Mouse (Mus musculus): ENCODE measurements at regions not wholly inside any gene's neighbourhood (a gene's known extent, or its start where the extent isn't known, plus 50 kb on each side); places are given as distances from the start of the nearest gene placed in this dataset.

- Histone ChIP-seq H3K4me3 (replicated peaks in 1 of 3; ENCODE audit: low read depth in 2 of 3, low read length in 2 of 3, poor library complexity in 1 of 3) (no peak overlapping the region), H3K79me2 (replicated peaks; ENCODE audit: control insufficient read depth, extremely low read depth, insufficient read depth, poor library complexity, severe bottlenecking) (no peaks in the 10 kb centered on the region), H3K9me3 (replicated peaks; ENCODE audit: low read length) (no peaks in the 10 kb centered on the region), H3K4me1 (ENCODE audit: control insufficient read depth in 1 of 2, insufficient read depth in 2 of 2) (no peaks in the 10 kb centered on the region), H3K36me3 (replicated peaks in 1 of 2; ENCODE audit: control insufficient read depth in 1 of 2, insufficient read depth in 1 of 2, low read length in 1 of 2) (no peaks in the 10 kb centered on the region), H3K27me3 (replicated peaks) (no peaks in the 10 kb centered on the region), H3K27ac (ENCODE audit: insufficient read depth, low read depth) (no peak overlapping the region), H3K9ac (ENCODE audit: insufficient read depth, low read depth) (no peak overlapping the region), H3K4me2 (ENCODE audit: insufficient read depth, low read depth, poor library complexity, severe bottlenecking) (no peak overlapping the region)
- dilution Hi-C loops (cut with MboI; ENCODE audit: extremely low pct_ligation_motif_present, extremely low pct_unique_long_range_greater_than_20kb, low sequenced_read_pairs): no loop called here
- in situ Hi-C loops (cut with MboI; ENCODE audit: low pct_ligation_motif_present, low pct_unique_long_range_greater_than_20kb, low sequenced_read_pairs): no loop called here
- DNase-seq (ENCODE audit: extremely low read depth): no peak
- TF ChIP-seq MAZ (IDR thresholded peaks at IDR 0.05; ENCODE audit: low read depth, low read length): no peak
- TF ChIP-seq MEF2A (IDR thresholded peaks at IDR 0.05; ENCODE audit: borderline replicate concordance, low read depth, low read length): no peak
- no peak for TF ChIP-seq POLR2AphosphoS2 (IDR thresholded peaks at IDR 0.05; ENCODE audit: low read depth, low read length)
Observed at GRCm38 (mm10) chr13:28492015-28492414, 234.7 kb downstream of the Gm11361 start.

GRCm38 (mm10) chr13:28483727-28484126 is 226.4 kb downstream of the Gm11361 start:
- Histone ChIP-seq H3K4me3 (replicated peaks in 1 of 3; ENCODE audit: low read depth in 2 of 3, low read length in 2 of 3, poor library complexity in 1 of 3) (no peak overlapping the region), H3K36me3 (replicated peaks in 1 of 2; ENCODE audit: control insufficient read depth in 1 of 2, insufficient read depth in 1 of 2, low read length in 1 of 2) (no peaks in the 10 kb centered on the region), H3K79me2 (replicated peaks; ENCODE audit: control insufficient read depth, extremely low read depth, insufficient read depth, poor library complexity, severe bottlenecking) (no peaks in the 10 kb centered on the region), H3K9me3 (replicated peaks; ENCODE audit: low read length) (no peaks in the 10 kb centered on the region), H3K4me2 (ENCODE audit: insufficient read depth, low read depth, poor library complexity, severe bottlenecking) (no peak overlapping the region), H3K9ac (ENCODE audit: insufficient read depth, low read depth) (no peak overlapping the region), H3K27me3 (replicated peaks) (no peaks in the 10 kb centered on the region), H3K27ac (ENCODE audit: insufficient read depth, low read depth) (no peak overlapping the region), H3K4me1 (ENCODE audit: control insufficient read depth in 1 of 2, insufficient read depth in 2 of 2) (peaks cover 5 to 9% of the 10 kb centered on the region in 2 experiments; a peak in 2 of 4 replicates)
- TF ChIP-seq ELF1 (IDR thresholded peaks at IDR 0.05; ENCODE audit: low read depth, low read length): no peak
- TF ChIP-seq NELFE (IDR thresholded peaks at IDR 0.05; ENCODE audit: low read depth, low read length): no peak
- no peak for TF ChIP-seq EP300 (IDR thresholded peaks at IDR 0.05; ENCODE audit: low read length)
- no peak for TF ChIP-seq ETS1 (conservative IDR thresholded peaks at IDR 0.05; ENCODE audit: low read depth, low read length)
- no peak for TF ChIP-seq MYC (IDR thresholded peaks at IDR 0.05; ENCODE audit: low read depth, low read length)
- no peak for TF ChIP-seq UBTF (IDR thresholded peaks at IDR 0.05; ENCODE audit: low read depth, low read length)
- TF ChIP-seq IRF4 (IDR thresholded peaks at IDR 0.05; ENCODE audit: low read depth, low read length): no peak
- TF ChIP-seq USF1 (IDR thresholded peaks at IDR 0.05; ENCODE audit: low read depth, low read length): no peak
- no peak for TF ChIP-seq POLR2A (IDR thresholded peaks at IDR 0.05; ENCODE audit: low read depth, low read length)
- TF ChIP-seq ZNF384 (IDR thresholded peaks at IDR 0.05; ENCODE audit: low read depth, low read length): no peak
- no peak for TF ChIP-seq PAX5 (IDR thresholded peaks at IDR 0.05; ENCODE audit: low read length)
- no peak for TF ChIP-seq NRF1 (IDR thresholded peaks at IDR 0.05; ENCODE audit: low read depth, low read length)
- no peak for TF ChIP-seq TCF12 (IDR thresholded peaks at IDR 0.05; ENCODE audit: low read depth, low read length)
- in situ Hi-C loops (cut with MboI; ENCODE audit: low pct_ligation_motif_present, low pct_unique_long_range_greater_than_20kb, low sequenced_read_pairs): no loop called here
- no peak for DNase-seq (ENCODE audit: extremely low read depth)
- dilution Hi-C loops (cut with MboI; ENCODE audit: extremely low pct_ligation_motif_present, extremely low pct_unique_long_range_greater_than_20kb, low sequenced_read_pairs): no loop called here

Measured in CH12.LX (cell line).